Mouse (Mus musculus) midbrain, embryonic 14.5 days (tissue): ENCODE results near the gene Zfp69. TPM values are rescaled to one million over a fixed set of nuclear protein-coding genes. Genes with fewer than 3 reads are reported as not detected.

Source experiments
- ATAC-seq: fragments of 200-750 bp; cut with Nextera tagmentation; 2 replicates; pipeline ENCODE4 v1.8.0; 2017; ENCODE audit warnings: moderate number of reproducible peaks, moderate library complexity; ENCODE audit not compliant: low FRiP score, low TSS enrichment
- DNase-seq: peaks from one replicate; pipeline ENCODE4 v3.0.0-alpha.2; 2015
- H3K27ac ChIP-seq: fragments of 300-500 bp; sonication (generic); replicated peaks from 2 replicates; pipeline ENCODE4 v1.5.1; 2014; ENCODE audit warnings: mild to moderate bottlenecking, low read depth, low read length, moderate library complexity
- H3K27me3 ChIP-seq: fragments of 300-500 bp; sonication (generic); 2 replicates; pipeline ENCODE4 v1.6.1; 2014; ENCODE audit warnings: low read length, control low read depth, mixed read lengths; ENCODE audit not compliant: control insufficient read depth, insufficient read depth
- H3K36me3 ChIP-seq: fragments of 300-500 bp; sonication (generic); 2 replicates; pipeline ENCODE4 v1.6.1; 2014; ENCODE audit warnings: low read length, control low read depth; ENCODE audit not compliant: control insufficient read depth, insufficient read depth
- H3K4me1 ChIP-seq: fragments of 300-500 bp; sonication (generic); 2 replicates; pipeline ENCODE4 v1.6.1; 2014; ENCODE audit warnings: mild to moderate bottlenecking, antibody characterized with exemption, low read length, control low read depth; ENCODE audit not compliant: control insufficient read depth, insufficient read depth
- H3K4me2 ChIP-seq: fragments of 300-500 bp; sonication (generic); 2 replicates; pipeline ENCODE4 v1.6.1; 2014; ENCODE audit warnings: mild to moderate bottlenecking, low read length, moderate library complexity
- H3K4me3 ChIP-seq: fragments of 300-500 bp; sonication (generic); replicated peaks from 2 replicates; pipeline ENCODE4 v1.5.1; 2014; ENCODE audit warnings: low read depth, low read length
- H3K9ac ChIP-seq: fragments of 300-500 bp; sonication (generic); replicated peaks from 2 replicates; pipeline ENCODE4 v1.6.1; 2014; ENCODE audit warnings: mild to moderate bottlenecking, low read length, moderate library complexity
- H3K9me3 ChIP-seq: fragments of 300-500 bp; sonication (generic); 2 replicates; pipeline ENCODE4 v1.6.1; 2016; ENCODE audit warnings: low read length, control low read depth, mixed read lengths; ENCODE audit not compliant: control insufficient read depth
- WGBS: fragments of 180-500 bp; shearing (Covaris S2); extraction: QIAGEN DNeasy Blood & Tissue Kit; methylation state at CpG from one replicate; pipeline ENCODE4 v1.1.7; 2014; 5-methylcytosine and 5-hydroxymethylcytosine counted together
- polyA plus RNA-seq: library from polyadenylated mRNA; unstranded; fragments of >200 nt; fragmentation: Nextera tagmentation; extraction: Ambion mirVana; gene quantifications from 2 replicates; pipeline ENCODE4 v1.2.1, GENCODE M21; 2014

Zfp69 gene
- polyA plus RNA-seq = 6.4 and 6.6 TPM in 2 replicates

- Histone ChIP-seq H3K27ac (peak within 1 kb of the TSS; percentile 72), H3K4me1 (peaks cover 8% of the 10 kb centered on the region; the same call in 1 of the 2 replicates), H3K4me3 (peak within 1 kb of the TSS; percentile 72), H3K36me3 (0 out of 2 replicates have a peak, but pooled peaks cover 5% of the 10 kb centered on the region), H3K4me2 (peak within 1 kb of the TSS; percentile 77), H3K9ac (peak within 1 kb of the TSS; percentile 69), H3K27me3 (no peaks in the 10 kb centered on the region), H3K9me3 (no peaks in the 10 kb centered on the region)
- peak; percentile 98 for ATAC-seq
- under 1% methylated on average over 58 of the region's 60 CpGs for WGBS
- peak; percentile 95 for DNase-seq
Measured at GRCm38 (mm10) chr4:120951428-120951973, at the start of gene Zfp69. Gene Zfp69, minus strand, starts transcription at chr4:120951699.

GRCm38 (mm10) chr4:121001042-121001441, 49.5 kb upstream of the Zfp69 start:
- no peak for DNase-seq
- Histone ChIP-seq H3K36me3 (no peaks in the 10 kb centered on the region), H3K27me3 (no peaks in the 10 kb centered on the region), H3K9ac (no peak overlapping the region), H3K4me2 (no peak overlapping the region), H3K27ac (no peak overlapping the region), H3K4me3 (no peak overlapping the region), H3K4me1 (peaks cover 35% of the 10 kb centered on the region), H3K9me3 (no peaks in the 10 kb centered on the region)
- 91% methylated on average over 2 of the region's 2 CpGs for WGBS
- no peak for ATAC-seq

GRCm38 (mm10) chr4:120995911-120996310, 44.4 kb upstream of the Zfp69 start:
- Histone ChIP-seq H3K36me3 (no peaks in the 10 kb centered on the region), H3K9me3 (no peaks in the 10 kb centered on the region), H3K27me3 (peaks cover 6% of the 10 kb centered on the region; the same call in 1 of the 2 replicates), H3K9ac (no peak overlapping the region), H3K27ac (no peak overlapping the region), H3K4me3 (no peak overlapping the region), H3K4me1 (0 out of 2 replicates have a peak, but pooled peaks cover under 1% of the 10 kb centered on the region), H3K4me2 (no peak overlapping the region)
- DNase-seq = no peak
- no peak for ATAC-seq
- WGBS = 85% methylated on average over 1 of the region's 1 CpGs

- 73% methylated on average over 1 of the region's 1 CpGs for WGBS
- Histone ChIP-seq H3K36me3 (no peaks in the 10 kb centered on the region; the same call in 1 of the 2 replicates), H3K27ac (no peak overlapping the region), H3K27me3 (peaks cover 6% of the 10 kb centered on the region; the same call in 1 of the 2 replicates), H3K9me3 (peaks cover 3% of the 10 kb centered on the region; the same call in 1 of the 2 replicates), H3K4me3 (no peak overlapping the region), H3K4me1 (no peaks in the 10 kb centered on the region), H3K4me2 (no peak overlapping the region), H3K9ac (no peak overlapping the region)
- no peak for ATAC-seq
- no peak for DNase-seq
Measured at GRCm38 (mm10) chr4:120993025-120993424, 41.5 kb upstream of the Zfp69 start.

GRCm38 (mm10) chr4:120992284-120992683, 40.8 kb upstream of the Zfp69 start:
- H3K4me3 ChIP-seq = no peak overlapping the region
- no peak overlapping the region for H3K9ac ChIP-seq
- no peaks in the 10 kb centered on the region for H3K4me1 ChIP-seq
- no peaks in the 10 kb centered on the region; the same call in 1 of the 2 replicates for H3K36me3 ChIP-seq
- peaks cover 6% of the 10 kb centered on the region; the same call in 1 of the 2 replicates for H3K27me3 ChIP-seq
- H3K9me3 ChIP-seq = peaks cover 3% of the 10 kb centered on the region; the same call in 1 of the 2 replicates
- H3K4me2 ChIP-seq = no peak overlapping the region
- DNase-seq (peak; percentile 6), ATAC-seq (no peak)
- WGBS = 19% methylated on average over 2 of the region's 2 CpGs
- no peak overlapping the region for H3K27ac ChIP-seq

- 85% methylated on average over 4 of the region's 4 CpGs for WGBS
- DNase-seq (no peak), ATAC-seq (no peak)
- peaks cover 15% of the 10 kb centered on the region for H3K36me3 ChIP-seq
- H3K9ac ChIP-seq = no peak overlapping the region
- no peak overlapping the region for H3K4me2 ChIP-seq
- no peak overlapping the region for H3K27ac ChIP-seq
- no peaks in the 10 kb centered on the region for H3K27me3 ChIP-seq
- no peak overlapping the region for H3K4me3 ChIP-seq
- peaks cover 3% of the 10 kb centered on the region; the same call in 1 of the 2 replicates for H3K9me3 ChIP-seq
- no peaks in the 10 kb centered on the region for H3K4me1 ChIP-seq
Measured at GRCm38 (mm10) chr4:120987319-120987718, 35.8 kb upstream of the Zfp69 start.

- no peak overlapping the region for H3K9ac ChIP-seq
- H3K27ac ChIP-seq = no peak overlapping the region
- peaks cover 24% of the 10 kb centered on the region for H3K36me3 ChIP-seq
- 19% methylated on average over 6 of the region's 6 CpGs for WGBS
- H3K4me2 ChIP-seq = no peak overlapping the region
- peaks cover 3% of the 10 kb centered on the region; the same call in 1 of the 2 replicates for H3K9me3 ChIP-seq
- no peak overlapping the region for H3K4me3 ChIP-seq
- no peaks in the 10 kb centered on the region for H3K4me1 ChIP-seq
- no peaks in the 10 kb centered on the region for H3K27me3 ChIP-seq
- no peak for ATAC-seq
- DNase-seq = peak; percentile 85
Measured at GRCm38 (mm10) chr4:120986446-120986845, 34.9 kb upstream of the Zfp69 start.

- H3K27me3 ChIP-seq = no peaks in the 10 kb centered on the region
- no peak for DNase-seq
- H3K9me3 ChIP-seq = no peaks in the 10 kb centered on the region
- H3K4me1 ChIP-seq = no peaks in the 10 kb centered on the region
- WGBS = 96% methylated on average over 3 of the region's 3 CpGs
- H3K4me2 ChIP-seq = no peak overlapping the region
- H3K9ac ChIP-seq = no peak overlapping the region
- ATAC-seq = no peak
- peaks cover 51% of the 10 kb centered on the region for H3K36me3 ChIP-seq
- no peak overlapping the region for H3K4me3 ChIP-seq
- no peak overlapping the region for H3K27ac ChIP-seq
Measured at GRCm38 (mm10) chr4:120978221-120978620, 26.7 kb upstream of the Zfp69 start.

- Histone ChIP-seq H3K4me3 (no peak overlapping the region), H3K36me3 (peaks cover 61% of the 10 kb centered on the region), H3K27ac (no peak overlapping the region), H3K4me2 (no peak overlapping the region), H3K9me3 (no peaks in the 10 kb centered on the region), H3K4me1 (no peaks in the 10 kb centered on the region), H3K27me3 (no peaks in the 10 kb centered on the region), H3K9ac (no peak overlapping the region)
- ATAC-seq (no peak), DNase-seq (no peak)
- WGBS = 96% methylated on average over 4 of the region's 4 CpGs
Measured at GRCm38 (mm10) chr4:120975428-120975734, 23.9 kb upstream of the Zfp69 start.
